Mouse (Mus musculus): ENCODE results near the gene Fam90a1a.

GRCm38 (mm10) chr8:21947311-21948017 is 11.1 kb upstream of the Fam90a1a start:
- no peak for TF ChIP-seq USF1 (IDR thresholded peaks at IDR 0.05; ENCODE audit: low read depth)
- no peak for TF ChIP-seq CTCF (IDR thresholded peaks at IDR 0.05; ENCODE audit: control insufficient read depth, insufficient read depth, insufficient read length)
- TF ChIP-seq MYOD1 (IDR thresholded peaks at IDR 0.05; ENCODE audit: control insufficient read depth, insufficient read length, low read depth), result no peak
- no peak for TF ChIP-seq CEBPB (IDR thresholded peaks at IDR 0.05; ENCODE audit: low read depth)
- no peak for TF ChIP-seq MAX (IDR thresholded peaks at IDR 0.05)
- no peak for TF ChIP-seq MYOG (IDR thresholded peaks at IDR 0.05; ENCODE audit: control insufficient read depth, extremely low read depth, insufficient read length)
